8 mouse cellular contexts compared by ENCODE assay signal in genomic region chr4:126609606-126610181, GRCm38 (mm10). TPM values are rescaled to one million over a fixed set of nuclear protein-coding genes. Genes with fewer than 3 reads are reported as not detected.
DNase-seq lines count a peak whose midpoint lies in the region; ATAC-seq and TF ChIP-seq lines count a peak whose summit lies in the region.

Gene 5730409E04Rik (plus strand): TSS chr4:126609818.

- H3K4me2 ChIP-seq in neural tube, embryonic 14.5 days (ENCODE audit: low read depth, low read length): peak within 1 kb of the TSS; percentile 87

- peak; percentile 91 for ATAC-seq in neural tube, embryonic 14.5 days (ENCODE audit: low read depth)

- H3K4me1 ChIP-seq in ES-Bruce4 (ENCODE audit: control insufficient read depth, insufficient read depth, low read length): peaks cover 2% of the 10 kb centered on the region
- no peaks in the 10 kb centered on the region for H3K4me1 ChIP-seq in neural tube, embryonic 14.5 days (ENCODE audit: control insufficient read depth, insufficient read depth, low read length)

- no peak for TF ChIP-seq EP300 in ES-Bruce4 (IDR thresholded peaks at IDR 0.05; ENCODE audit: insufficient read depth, low read depth, low read length)

- DNase-seq in cerebellum, adult 18-20 months: peak; percentile 93 to 94
- DNase-seq in forelimb bud, embryonic 11.5 days (ENCODE audit: low read depth, low spot score): peak; percentile 46
- DNase-seq in heart, postnatal 36 days: peak; percentile 80 to 86
- peak; percentile 75 to 81 for DNase-seq in layer of hippocampus, adult 2 months (ENCODE audit: low spot score in 2 of 2)
- peak; percentile 83 to 87 for DNase-seq in lung, adult 18-20 months
- peak; percentile 81 for DNase-seq in testis, postnatal 14 days (ENCODE audit: low spot score)

- under 1% methylated on average over 39 of the region's 48 CpGs for WGBS in neural tube, embryonic 14.5 days

- TF ChIP-seq POLR2A in ES-Bruce4 (IDR thresholded peaks at IDR 0.05; ENCODE audit: insufficient read depth, low read length): no peak

- no peak for TF ChIP-seq CTCF in ES-Bruce4 (IDR thresholded peaks at IDR 0.05; ENCODE audit: low read depth, low read length)
- 0 out of 2 replicates have a peak, but pooled peaks have one; percentile 5 for TF ChIP-seq CTCF in layer of hippocampus, adult 2 months (conservative IDR thresholded peaks at IDR 0.05)

- H3K9me3 ChIP-seq in ES-Bruce4 (replicated peaks; ENCODE audit: control insufficient read depth, insufficient read depth, low read length, poor library complexity, severe bottlenecking): no peaks in the 10 kb centered on the region
- H3K9me3 ChIP-seq in neural tube, embryonic 14.5 days (ENCODE audit: control insufficient read depth, low read length): no peaks in the 10 kb centered on the region

- intact Hi-C loops in heart, postnatal 36 days (cut with DNase I): no loop called here

- no peak within 1 kb of the TSS for H3K27ac ChIP-seq in ES-Bruce4 (ENCODE audit: insufficient read depth, low read length)
- H3K27ac ChIP-seq in layer of hippocampus, adult 2 months: peak within 1 kb of the TSS; percentile 96
- H3K27ac ChIP-seq in neural tube, embryonic 14.5 days (ENCODE audit: low read depth, low read length): 0 out of 2 replicates have a peak within 1 kb of the TSS, but pooled peaks have one; percentile 55

- H3K27me3 ChIP-seq in ES-Bruce4 (ENCODE audit: control insufficient read depth, insufficient read depth, low read length, poor library complexity, severe bottlenecking): no peaks in the 10 kb centered on the region
- H3K27me3 ChIP-seq in neural tube, embryonic 14.5 days (ENCODE audit: control insufficient read depth, insufficient read depth, low read length): no peaks in the 10 kb centered on the region

- H3K36me3 ChIP-seq in ES-Bruce4 (ENCODE audit: control insufficient read depth, insufficient read depth, low read length, poor library complexity, severe bottlenecking): no peaks in the 10 kb centered on the region
- H3K36me3 ChIP-seq in neural tube, embryonic 14.5 days (ENCODE audit: control insufficient read depth, insufficient read depth, low read length): 0 out of 2 replicates have a peak, but pooled peaks cover 5% of the 10 kb centered on the region

- peak within 1 kb of the TSS; percentile 59 for H3K4me3 ChIP-seq in ES-Bruce4 (ENCODE audit: low read depth, low read length)
- H3K4me3 ChIP-seq in layer of hippocampus, adult 2 months: peak within 1 kb of the TSS; percentile 89
- H3K4me3 ChIP-seq in neural tube, embryonic 14.5 days (ENCODE audit: low read depth, low read length): peak within 1 kb of the TSS; percentile 56

- H3K9ac ChIP-seq in ES-Bruce4 (ENCODE audit: low read depth, poor library complexity, severe bottlenecking): peak within 1 kb of the TSS; percentile 78
- peak within 1 kb of the TSS; percentile 78 for H3K9ac ChIP-seq in neural tube, embryonic 14.5 days (replicated peaks; ENCODE audit: low read depth, low read length)

RNA-seq across cellular contexts. Expression of gene 5730409E04Rik, which starts in this region (rescaled TPM):
- polyA plus RNA-seq in ES-Bruce4 (2011; ENCODE audit: insufficient read depth, insufficient read length, low read depth, missing spikeins): 2.3 and 2.6 TPM in 2 replicates
- 10 to 100 TPM; 10.7 to 10.8 TPM for total RNA-seq in heart, postnatal 36 days (2021)
- total RNA-seq in layer of hippocampus, adult 2 months (2021): 10 to 100 TPM; 64.3 to 72.3 TPM
- polyA plus RNA-seq in neural tube, embryonic 14.5 days (2014; fragmentation: Nextera tagmentation; extraction: Ambion mirVana): 16.5 and 23.7 TPM in 2 replicates

Comparison
In these comparisons a context has a peak if more than half of its experiments do, and no peak if none do; other contexts are left out.
1. RNA of gene 5730409E04Rik (total RNA-seq): 64.3 to 72.3 TPM in layer of hippocampus, adult 2 months; 10.7 to 10.8 TPM in heart, postnatal 36 days; every median in the first group is over 4 times any median in the second.
2. Peak in every context shown above with its lines, with median percentiles within 50 percentile points of each other: H3K4me3 ChIP-seq and DNase-seq.